Mouse (Mus musculus): Measurements from ENCODE around the gene Sctr. TPM values are rescaled to one million over a fixed set of nuclear protein-coding genes. Genes with fewer than 3 reads are reported as not detected.

Sctr gene
- polyA plus RNA-seq, 1 experiment = 1.9 TPM

DNA sequence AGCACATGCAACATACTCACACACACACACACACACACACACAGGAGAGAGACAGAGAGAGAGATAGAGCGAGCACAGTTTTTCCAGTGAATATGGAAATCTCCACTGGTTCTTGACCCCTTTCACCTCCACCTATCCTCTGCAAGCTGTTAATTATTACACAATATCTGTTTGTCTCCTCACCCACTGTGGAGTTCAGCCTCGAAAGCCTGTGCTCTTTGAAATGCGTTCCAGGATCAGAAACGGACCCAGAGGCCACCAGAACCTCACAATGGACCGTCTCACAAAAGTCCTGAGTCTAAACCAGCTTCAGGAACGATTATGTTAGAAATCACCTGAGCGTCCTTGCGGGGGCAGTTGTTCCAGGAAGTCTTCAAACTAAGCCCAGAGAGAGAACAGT, 59.5 kb downstream of the Sctr start:
- Histone ChIP-seq H3ac (ENCODE audit: control insufficient read depth, insufficient read length) (no peak overlapping the region), H3K79me2 (ENCODE audit: control insufficient read depth, insufficient read depth) (peaks cover under 1% of the 10 kb centered on the region), H3K27me3 (ENCODE audit: control insufficient read depth, insufficient read depth, insufficient read length) (no peaks in the 10 kb centered on the region), H3K4me2 (ENCODE audit: low read depth) (no peak overlapping the region), H3K36me3 (ENCODE audit: control insufficient read depth, insufficient read depth) (no peaks in the 10 kb centered on the region), H3K4me3 (no peak overlapping the region)
- TF ChIP-seq MAX (IDR thresholded peaks at IDR 0.05; ENCODE audit: low read depth) (no peak), POLR2AphosphoS2 (IDR thresholded peaks at IDR 0.05; ENCODE audit: insufficient read length, low read depth) (no peak), TCF12 (IDR thresholded peaks at IDR 0.05; ENCODE audit: insufficient read depth, poor library complexity, severe bottlenecking) (no peak)

DNA sequence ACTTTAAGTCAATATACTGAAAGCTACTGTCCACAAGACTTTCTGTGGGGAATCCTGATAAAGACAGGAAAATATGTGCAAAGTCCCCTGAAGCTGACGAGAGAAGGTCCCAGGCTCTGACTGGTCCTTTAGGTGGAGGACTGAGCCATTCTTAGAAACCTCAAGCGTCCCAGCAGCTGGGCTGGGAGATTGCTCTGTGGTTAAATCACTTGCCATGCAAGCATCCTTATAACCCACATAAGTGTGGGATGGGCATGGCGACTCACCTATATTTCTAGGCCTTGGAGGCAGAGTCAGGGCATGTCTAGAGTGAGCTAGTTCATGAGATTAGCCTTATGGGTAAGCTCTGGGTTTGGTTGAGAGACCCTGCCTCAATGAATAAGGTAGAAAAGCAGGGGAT, 59.9 kb downstream of the Sctr start:
- peak in 2 of 3 experiments; percentile 73 to 81 for TF ChIP-seq MYOG (IDR thresholded peaks at IDR 0.05; ENCODE audit: control insufficient read depth in 1 of 3, insufficient read depth in 1 of 3, insufficient read length in 2 of 3, low read depth in 2 of 3)
- TF ChIP-seq MYOD1 (IDR thresholded peaks at IDR 0.05; ENCODE audit: control insufficient read depth in 1 of 3, insufficient read length in 2 of 3, low read depth in 2 of 3) = peak in 1 of 3 experiments; percentile 14
- TF ChIP-seq TCF12 (IDR thresholded peaks at IDR 0.05; ENCODE audit: insufficient read depth, poor library complexity, severe bottlenecking) = peak; percentile 35
- no peak for TF ChIP-seq TCF3 (IDR thresholded peaks at IDR 0.05; ENCODE audit: insufficient read length, low read depth)
- Histone ChIP-seq H3K79me2 (ENCODE audit: control insufficient read depth, insufficient read depth) (peaks cover 5% of the 10 kb centered on the region), H3K27me3 (ENCODE audit: control insufficient read depth, insufficient read depth, insufficient read length) (no peaks in the 10 kb centered on the region), H3K4me3 (no peak overlapping the region), H3K4me2 (ENCODE audit: low read depth) (no peak overlapping the region), H3K36me3 (ENCODE audit: control insufficient read depth, insufficient read depth) (no peaks in the 10 kb centered on the region), H3ac (ENCODE audit: control insufficient read depth, insufficient read length) (no peak overlapping the region)

DNA sequence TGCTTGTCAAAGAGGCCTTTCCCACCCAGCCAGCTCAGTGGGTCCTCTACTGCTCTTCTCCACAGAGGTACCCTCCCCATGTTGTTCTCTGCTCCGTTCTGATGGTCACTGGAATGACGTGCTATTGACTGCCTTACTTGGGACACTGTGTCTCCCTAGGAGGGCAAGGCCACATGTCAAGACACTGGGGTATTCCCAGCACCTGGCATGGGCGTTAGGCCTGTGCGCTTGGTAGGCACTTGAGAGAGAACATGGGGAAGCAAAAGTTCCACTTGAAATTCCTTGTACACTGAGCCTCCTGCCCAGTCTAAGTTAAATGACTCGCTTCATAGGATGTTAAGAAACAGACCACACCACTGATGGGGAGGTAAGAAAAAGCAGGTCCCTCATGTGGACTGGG, 62.4 kb downstream of the Sctr start:
- H3K79me2 ChIP-seq (ENCODE audit: control insufficient read depth, insufficient read depth) = peaks cover 15% of the 10 kb centered on the region

DNA sequence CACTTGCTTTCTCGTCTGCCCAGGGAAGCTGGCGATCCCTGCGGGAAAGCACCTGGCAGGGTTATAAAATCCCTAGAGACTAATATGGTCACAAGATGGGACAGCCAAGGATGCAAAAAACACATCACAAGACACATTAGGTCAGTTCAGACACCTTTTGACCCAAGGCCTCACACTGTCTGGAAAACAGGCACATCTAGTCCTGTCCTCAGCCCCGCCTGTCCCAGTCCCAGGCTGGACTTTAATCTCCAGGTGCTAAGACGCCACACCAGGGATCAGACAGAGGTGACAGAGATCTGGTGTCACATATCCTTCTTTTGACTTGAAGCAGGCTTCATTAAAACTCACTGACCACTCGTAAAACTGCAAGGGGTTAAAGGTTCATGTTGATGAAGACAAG, 63.5 kb downstream of the Sctr start:
- TF ChIP-seq CEBPB (IDR thresholded peaks at IDR 0.05; ENCODE audit: insufficient read depth, poor library complexity, severe bottlenecking) (no peak), SRF (IDR thresholded peaks at IDR 0.05; ENCODE audit: control insufficient read depth, insufficient read length, low read depth) (no peak), MAX (IDR thresholded peaks at IDR 0.05; ENCODE audit: low read depth) (no peak)
- H3K27me3 ChIP-seq (ENCODE audit: control insufficient read depth, insufficient read depth, insufficient read length) = no peaks in the 10 kb centered on the region
- no peak overlapping the region for H3K4me2 ChIP-seq (ENCODE audit: low read depth)
- no peak overlapping the region for H3ac ChIP-seq (ENCODE audit: control insufficient read depth, insufficient read length)
- H3K79me2 ChIP-seq (ENCODE audit: control insufficient read depth, insufficient read depth) = peaks cover 15% of the 10 kb centered on the region
- no peak overlapping the region for H3K4me3 ChIP-seq
- H3K36me3 ChIP-seq (ENCODE audit: control insufficient read depth, insufficient read depth) = no peaks in the 10 kb centered on the region

More for the DNA sequence above, 62.4 kb downstream of the Sctr start:
- Histone ChIP-seq H3K27me3 (ENCODE audit: control insufficient read depth, insufficient read depth, insufficient read length) (no peaks in the 10 kb centered on the region), H3K36me3 (ENCODE audit: control insufficient read depth, insufficient read depth) (no peaks in the 10 kb centered on the region), H3ac (ENCODE audit: control insufficient read depth, insufficient read length) (no peak overlapping the region), H3K4me3 (no peak overlapping the region), H3K4me2 (ENCODE audit: low read depth) (no peak overlapping the region)
- TF ChIP-seq REST (IDR thresholded peaks at IDR 0.05; ENCODE audit: insufficient read depth, insufficient read length) = no peak
- no peak for TF ChIP-seq TCF12 (IDR thresholded peaks at IDR 0.05; ENCODE audit: insufficient read depth, poor library complexity, severe bottlenecking)
- no peak for TF ChIP-seq POLR2A (IDR thresholded peaks at IDR 0.05; ENCODE audit: insufficient read length, low read depth)
- TF ChIP-seq POLR2AphosphoS2 (IDR thresholded peaks at IDR 0.05; ENCODE audit: insufficient read length, low read depth) = no peak
- no peak for TF ChIP-seq SRF (IDR thresholded peaks at IDR 0.05; ENCODE audit: control insufficient read depth, insufficient read length, low read depth)
- no peak for TF ChIP-seq CEBPB (IDR thresholded peaks at IDR 0.05; ENCODE audit: insufficient read depth, poor library complexity, severe bottlenecking)
- TF ChIP-seq MAX (IDR thresholded peaks at IDR 0.05; ENCODE audit: low read depth) = no peak
- no peak for TF ChIP-seq MYOD1 (IDR thresholded peaks at IDR 0.05; ENCODE audit: control insufficient read depth in 1 of 3, insufficient read length in 2 of 3, low read depth in 2 of 3)
- TF ChIP-seq E2F4 (IDR thresholded peaks at IDR 0.05; ENCODE audit: insufficient read depth) = no peak
- TF ChIP-seq MYOG (IDR thresholded peaks at IDR 0.05; ENCODE audit: control insufficient read depth in 1 of 3, insufficient read depth in 1 of 3, insufficient read length in 2 of 3, low read depth in 2 of 3) = no peak
- TF ChIP-seq USF1 (IDR thresholded peaks at IDR 0.05; ENCODE audit: low read depth) = no peak

DNA sequence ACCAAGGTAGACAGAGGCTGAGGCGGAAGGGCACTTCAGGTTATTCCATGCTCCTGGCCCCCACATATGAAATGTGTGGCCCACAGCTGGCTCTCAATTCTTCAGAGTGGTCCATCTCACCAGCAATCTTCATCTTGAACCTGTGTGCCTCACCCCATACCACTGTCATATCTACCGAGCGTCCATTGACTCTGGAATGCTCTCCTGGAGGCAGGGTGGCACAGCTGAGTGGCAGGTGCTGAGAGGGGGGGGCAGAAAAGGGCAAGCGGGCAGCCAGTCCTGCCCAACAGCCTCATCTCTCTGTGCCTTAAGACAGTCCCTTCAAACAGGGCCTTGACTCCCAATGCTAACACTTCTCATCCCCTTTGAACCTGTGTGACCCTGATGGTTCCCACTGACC, 64.4 kb downstream of the Sctr start:
- TF ChIP-seq MYOG (IDR thresholded peaks at IDR 0.05; ENCODE audit: control insufficient read depth in 1 of 3, insufficient read depth in 1 of 3, insufficient read length in 2 of 3, low read depth in 2 of 3) (peak in 2 of 3 experiments; percentile 85 to 98), TCF12 (IDR thresholded peaks at IDR 0.05; ENCODE audit: insufficient read depth, poor library complexity, severe bottlenecking) (peak; percentile 40), POLR2A (IDR thresholded peaks at IDR 0.05; ENCODE audit: insufficient read length, low read depth) (no peak), CEBPB (IDR thresholded peaks at IDR 0.05; ENCODE audit: insufficient read depth, poor library complexity, severe bottlenecking) (no peak), SRF (IDR thresholded peaks at IDR 0.05; ENCODE audit: control insufficient read depth, insufficient read length, low read depth) (no peak), E2F4 (IDR thresholded peaks at IDR 0.05; ENCODE audit: insufficient read depth) (no peak), MYOD1 (IDR thresholded peaks at IDR 0.05; ENCODE audit: control insufficient read depth in 1 of 3, insufficient read length in 2 of 3, low read depth in 2 of 3) (peak in 2 of 3 experiments; percentile 79 to 94), TCF3 (IDR thresholded peaks at IDR 0.05; ENCODE audit: insufficient read length, low read depth) (peak; percentile 81), REST (IDR thresholded peaks at IDR 0.05; ENCODE audit: insufficient read depth, insufficient read length) (no peak)
- H3K36me3 ChIP-seq (ENCODE audit: control insufficient read depth, insufficient read depth) = no peaks in the 10 kb centered on the region
- H3ac ChIP-seq (ENCODE audit: control insufficient read depth, insufficient read length) = no peak overlapping the region
- H3K4me3 ChIP-seq = peak overlapping the region; percentile 59
- peak overlapping the region; percentile 84 for H3K4me2 ChIP-seq (ENCODE audit: low read depth)
- H3K27me3 ChIP-seq (ENCODE audit: control insufficient read depth, insufficient read depth, insufficient read length) = no peaks in the 10 kb centered on the region
- H3K79me2 ChIP-seq (ENCODE audit: control insufficient read depth, insufficient read depth) = peaks cover 15% of the 10 kb centered on the region

All from myocyte (in vitro differentiated cells).